Mouse (Mus musculus) neural tube, embryonic 12.5 days (tissue): ENCODE data around the gene Mdm1. TPM values are rescaled to one million over a fixed set of nuclear protein-coding genes. Genes with fewer than 3 reads are reported as not detected.

Experiments
- ATAC-seq: fragments of 200-750 bp; cut with Nextera tagmentation; 2 replicates; pipeline ENCODE4 v1.8.0; 2017; ENCODE audit warnings: low read depth, mild to moderate bottlenecking, moderate TSS enrichment, moderate library complexity; ENCODE audit not compliant: low FRiP score
- H3K27ac ChIP-seq: fragments of 300-500 bp; sonication (generic); 2 replicates; pipeline ENCODE4 v1.5.1; 2016
- H3K27me3 ChIP-seq: fragments of 300-500 bp; sonication (generic); replicated peaks from 2 replicates; pipeline ENCODE4 v1.6.1; 2016; ENCODE audit warnings: mild to moderate bottlenecking
- H3K36me3 ChIP-seq: fragments of 300-500 bp; sonication (generic); 2 replicates; pipeline ENCODE4 v1.6.1; 2016; ENCODE audit warnings: mild to moderate bottlenecking
- H3K4me1 ChIP-seq: fragments of 300-500 bp; sonication (generic); 2 replicates; pipeline ENCODE4 v1.6.1; 2016
- H3K4me2 ChIP-seq: fragments of 300-500 bp; sonication (generic); replicated peaks from 2 replicates; pipeline ENCODE4 v1.6.1; 2016; ENCODE audit warnings: mild to moderate bottlenecking
- H3K4me3 ChIP-seq: fragments of 300-500 bp; sonication (generic); 2 replicates; pipeline ENCODE4 v1.5.1; 2016
- H3K9ac ChIP-seq: fragments of 300-500 bp; sonication (generic); 2 replicates; pipeline ENCODE4 v1.6.1; 2016; ENCODE audit warnings: mild to moderate bottlenecking
- H3K9me3 ChIP-seq: fragments of 300-500 bp; sonication (generic); 2 replicates; pipeline ENCODE4 v1.6.1; 2016; ENCODE audit warnings: mild to moderate bottlenecking
- WGBS: fragments of 180-500 bp; shearing (Covaris S2); methylation state at CpG from one replicate; pipeline ENCODE4 v1.1.7; 2016; 5-methylcytosine and 5-hydroxymethylcytosine counted together
- polyA plus RNA-seq: library from polyadenylated mRNA; unstranded; fragments of >200 nt; fragmentation: Nextera tagmentation; extraction: Ambion mirVana; gene quantifications from 2 replicates; pipeline ENCODE4 v1.2.1, GENCODE M21; 2016

The Mdm1 gene
- polyA plus RNA-seq, 1 experiment from 2014 or later: 47.5 TPM

DNA sequence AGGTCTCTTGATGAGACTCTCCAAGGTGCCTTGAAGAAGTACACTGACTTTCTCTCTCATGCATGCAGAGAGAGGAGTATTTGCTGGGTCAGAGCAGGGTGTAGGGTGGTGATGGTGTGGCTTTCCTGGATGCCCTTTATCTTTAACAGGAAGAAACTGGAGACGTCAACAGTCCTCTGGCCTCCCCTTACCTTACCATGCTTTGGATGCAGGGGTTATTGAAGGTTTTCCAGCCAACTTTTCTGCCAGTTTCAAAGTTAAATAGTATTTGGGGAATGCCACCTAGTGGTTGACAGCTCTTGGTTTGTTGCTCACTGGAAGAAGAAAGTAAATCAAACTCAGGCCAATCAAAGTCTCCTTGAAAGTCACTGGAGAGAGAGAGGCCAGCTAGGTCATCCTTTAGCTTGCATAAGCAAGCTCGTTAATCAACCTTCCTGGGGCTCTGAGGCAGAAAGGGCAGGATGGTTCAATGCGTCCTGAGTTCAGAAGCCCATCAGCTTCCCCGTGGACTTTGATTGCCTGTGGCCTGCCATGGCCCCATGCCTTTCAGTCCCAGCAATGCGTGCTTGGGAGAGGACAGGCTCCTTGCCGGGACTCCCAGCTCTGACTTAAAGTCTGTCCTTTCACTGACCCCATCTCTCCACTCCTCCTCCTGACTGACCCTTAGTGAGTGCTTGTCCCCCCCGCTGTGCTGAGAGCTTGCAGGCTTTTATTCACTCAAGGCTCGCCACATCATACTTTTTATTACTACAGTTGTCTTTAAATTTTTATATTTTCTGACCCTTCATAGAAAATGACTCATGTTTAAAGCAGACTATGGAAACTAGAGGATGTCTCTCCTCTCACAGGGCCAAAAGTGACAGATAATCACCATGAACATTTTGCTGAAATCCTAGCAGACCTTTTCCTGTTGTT, 31.3 kb upstream of the Mdm1 start:
- no peak overlapping the region for H3K4me3 ChIP-seq
- H3K9ac ChIP-seq: no peak overlapping the region
- peaks cover 30% of the 10 kb centered on the region for H3K4me1 ChIP-seq
- no peak overlapping the region for H3K27ac ChIP-seq
- no peaks in the 10 kb centered on the region for H3K36me3 ChIP-seq
- 8% methylated on average over 8 of the region's 8 CpGs for WGBS
- H3K4me2 ChIP-seq: no peak overlapping the region
- no peaks in the 10 kb centered on the region for H3K9me3 ChIP-seq
- ATAC-seq: peak; percentile 9; the same call in 1 of the 2 replicates
- no peaks in the 10 kb centered on the region for H3K27me3 ChIP-seq

DNA sequence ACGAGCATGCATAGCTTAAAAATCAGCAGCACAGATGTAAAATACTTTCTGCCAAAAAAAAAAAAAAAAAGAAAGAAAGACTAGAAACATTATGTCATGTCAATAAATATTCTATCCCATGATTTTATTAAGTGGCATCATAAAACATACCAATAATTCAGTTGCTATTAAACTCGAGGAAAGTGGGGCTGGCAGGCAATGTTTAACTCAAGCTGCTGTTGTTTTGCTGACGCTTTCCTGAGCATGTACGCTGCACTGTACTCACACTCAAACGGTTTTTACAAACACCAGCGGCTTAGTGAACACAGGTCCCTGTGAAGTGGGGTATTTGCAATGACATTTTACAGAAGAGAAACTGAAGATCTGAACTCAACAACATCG, 30.7 kb upstream of the Mdm1 start:
- H3K9ac ChIP-seq: no peak overlapping the region
- no peaks in the 10 kb centered on the region for H3K27me3 ChIP-seq
- ATAC-seq: no peak
- no peaks in the 10 kb centered on the region for H3K9me3 ChIP-seq
- peaks cover 30% of the 10 kb centered on the region for H3K4me1 ChIP-seq
- WGBS: 36% methylated on average over 7 of the region's 7 CpGs
- no peak overlapping the region for H3K4me2 ChIP-seq
- H3K36me3 ChIP-seq: no peaks in the 10 kb centered on the region
- no peak overlapping the region for H3K4me3 ChIP-seq
- H3K27ac ChIP-seq: no peak overlapping the region

DNA sequence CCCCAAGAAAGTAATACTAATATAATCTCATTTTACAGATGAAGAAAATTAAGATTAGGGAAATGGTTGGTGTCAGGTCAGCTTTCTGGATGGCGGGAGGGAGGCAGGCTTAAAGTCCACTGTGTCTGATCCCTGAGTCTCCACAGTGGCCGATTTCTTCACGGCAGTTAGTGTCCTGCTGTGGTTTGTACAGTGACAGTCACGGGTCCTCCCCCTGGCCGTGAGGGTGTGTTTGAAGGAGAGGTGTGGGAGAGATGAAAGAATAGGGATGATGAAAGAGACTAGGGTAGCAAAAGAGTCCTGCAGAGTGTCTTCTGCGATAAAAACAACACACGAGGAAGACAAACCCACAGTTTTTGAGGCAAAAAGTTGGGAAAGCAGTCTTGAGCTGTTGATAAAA, 30.0 kb upstream of the Mdm1 start:
- no peak overlapping the region for H3K27ac ChIP-seq
- no peak overlapping the region for H3K9ac ChIP-seq
- 0 out of 2 replicates have a peak overlapping the region, but pooled peaks have one; percentile 31 for H3K4me2 ChIP-seq
- H3K9me3 ChIP-seq: no peaks in the 10 kb centered on the region
- ATAC-seq: no peak
- no peaks in the 10 kb centered on the region for H3K27me3 ChIP-seq
- H3K4me3 ChIP-seq: no peak overlapping the region
- peaks cover 30% of the 10 kb centered on the region for H3K4me1 ChIP-seq
- H3K36me3 ChIP-seq: no peaks in the 10 kb centered on the region
- WGBS: 5% methylated on average over 7 of the region's 7 CpGs

- H3K36me3 ChIP-seq: no peaks in the 10 kb centered on the region
- H3K27me3 ChIP-seq: no peaks in the 10 kb centered on the region
- 0 out of 2 replicates have a peak overlapping the region, but pooled peaks have one; percentile 1 for H3K4me2 ChIP-seq
- WGBS: 51% methylated on average over 11 of the region's 11 CpGs
- peak; percentile 49; the same call in 1 of the 2 replicates for ATAC-seq
- no peak overlapping the region for H3K4me3 ChIP-seq
- H3K27ac ChIP-seq: no peak overlapping the region; the same call in 1 of the 2 replicates
- H3K9me3 ChIP-seq: no peaks in the 10 kb centered on the region
- H3K4me1 ChIP-seq: peaks cover 30% of the 10 kb centered on the region
- H3K9ac ChIP-seq: no peak overlapping the region
These were observed 29.2 kb upstream of the Mdm1 start for GRCm38 (mm10) chr10:118112294-118112893.

GRCm38 (mm10) chr10:118113256-118113682, 28.3 kb upstream of the Mdm1 start:
- no peak overlapping the region for H3K9ac ChIP-seq
- H3K27ac ChIP-seq: no peak overlapping the region
- no peaks in the 10 kb centered on the region for H3K9me3 ChIP-seq
- H3K4me2 ChIP-seq: peak overlapping the region; percentile 28
- ATAC-seq: peak; percentile 52
- H3K4me3 ChIP-seq: no peak overlapping the region
- H3K27me3 ChIP-seq: no peaks in the 10 kb centered on the region
- no peaks in the 10 kb centered on the region for H3K36me3 ChIP-seq
- H3K4me1 ChIP-seq: peaks cover 30% of the 10 kb centered on the region
- WGBS: 28% methylated on average over 9 of the region's 9 CpGs

- WGBS: 86% methylated on average over 1 of the region's 1 CpGs
- Histone ChIP-seq H3K9me3 (no peaks in the 10 kb centered on the region), H3K4me3 (no peak overlapping the region), H3K9ac (no peak overlapping the region), H3K36me3 (no peaks in the 10 kb centered on the region), H3K4me1 (peaks cover 30% of the 10 kb centered on the region), H3K4me2 (no peak overlapping the region), H3K27me3 (no peaks in the 10 kb centered on the region), H3K27ac (no peak overlapping the region)
- no peak for ATAC-seq
These were observed 27.3 kb upstream of the Mdm1 start for GRCm38 (mm10) chr10:118114271-118114670.

GRCm38 (mm10) chr10:118116456-118116855, 25.2 kb upstream of the Mdm1 start:
- H3K27ac ChIP-seq: no peak overlapping the region
- H3K27me3 ChIP-seq: no peaks in the 10 kb centered on the region
- ATAC-seq: no peak
- 96% methylated on average over 2 of the region's 2 CpGs for WGBS
- no peak overlapping the region for H3K4me3 ChIP-seq
- H3K36me3 ChIP-seq: no peaks in the 10 kb centered on the region
- H3K9ac ChIP-seq: no peak overlapping the region
- H3K4me1 ChIP-seq: peaks cover 17% of the 10 kb centered on the region
- no peaks in the 10 kb centered on the region for H3K9me3 ChIP-seq
- H3K4me2 ChIP-seq: no peak overlapping the region

DNA sequence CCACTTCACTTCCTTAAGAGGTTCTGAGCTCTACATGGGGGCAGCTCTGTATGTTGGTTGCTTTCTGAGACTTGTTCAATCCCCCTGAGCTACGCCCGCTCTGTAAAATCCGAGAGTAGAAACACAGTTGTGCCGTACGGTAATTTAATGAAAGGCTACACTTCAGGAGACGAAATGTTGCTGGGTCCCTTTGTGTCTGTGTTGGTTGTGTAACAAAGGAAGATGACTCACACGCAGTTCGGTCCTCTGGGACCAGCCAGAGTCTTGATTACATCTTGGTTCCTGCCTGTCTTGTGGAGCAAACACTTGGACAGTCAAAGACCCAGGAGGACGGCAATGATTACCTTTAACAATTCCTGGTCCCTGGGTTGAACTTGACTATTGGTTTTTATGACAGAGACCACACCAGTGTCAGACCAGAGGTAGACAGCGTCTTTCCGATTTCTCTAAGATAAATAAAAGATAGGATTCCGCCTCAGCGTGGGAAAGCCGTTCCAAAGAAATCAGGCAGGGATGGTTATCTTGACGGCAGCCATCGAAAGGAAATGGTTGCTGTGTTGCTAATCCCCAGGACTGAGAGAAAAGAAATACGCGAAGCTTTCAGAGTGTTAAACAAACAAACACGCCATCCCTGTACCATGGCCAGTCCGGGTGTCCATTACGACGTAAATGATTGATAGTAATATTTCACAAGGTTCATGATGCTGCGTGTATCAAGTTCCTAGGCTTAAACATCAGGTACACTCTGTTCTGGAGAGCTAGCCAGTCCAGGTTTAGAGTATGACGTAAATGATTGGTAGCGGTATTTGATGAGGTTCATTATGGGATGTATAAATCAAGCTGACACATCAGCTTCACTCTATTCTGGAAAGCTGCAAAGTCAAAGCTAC, 20.3 kb upstream of the Mdm1 start:
- no peak overlapping the region for H3K27ac ChIP-seq
- 81% methylated on average over 25 of the region's 25 CpGs for WGBS

GRCm38 (mm10) chr10:118121937-118122285, 19.7 kb upstream of the Mdm1 start:
- Histone ChIP-seq H3K9me3 (no peaks in the 10 kb centered on the region), H3K4me1 (no peaks in the 10 kb centered on the region), H3K36me3 (no peaks in the 10 kb centered on the region), H3K27ac (no peak overlapping the region), H3K9ac (no peak overlapping the region), H3K4me2 (0 out of 2 replicates have a peak overlapping the region, but pooled peaks have one; percentile 10), H3K27me3 (no peaks in the 10 kb centered on the region), H3K4me3 (no peak overlapping the region)
- ATAC-seq: peak; percentile 61
- WGBS: 58% methylated on average over 13 of the region's 13 CpGs

More for the DNA sequence above, 20.3 kb upstream of the Mdm1 start:
- H3K9ac ChIP-seq: no peak overlapping the region
- ATAC-seq: no peak; the same call in 1 of the 2 replicates
- H3K27me3 ChIP-seq: no peaks in the 10 kb centered on the region
- H3K4me1 ChIP-seq: no peaks in the 10 kb centered on the region
- no peaks in the 10 kb centered on the region for H3K9me3 ChIP-seq
- no peaks in the 10 kb centered on the region for H3K36me3 ChIP-seq
- H3K4me2 ChIP-seq: 0 out of 2 replicates have a peak overlapping the region, but pooled peaks have one; percentile 10
- no peak overlapping the region for H3K4me3 ChIP-seq

DNA sequence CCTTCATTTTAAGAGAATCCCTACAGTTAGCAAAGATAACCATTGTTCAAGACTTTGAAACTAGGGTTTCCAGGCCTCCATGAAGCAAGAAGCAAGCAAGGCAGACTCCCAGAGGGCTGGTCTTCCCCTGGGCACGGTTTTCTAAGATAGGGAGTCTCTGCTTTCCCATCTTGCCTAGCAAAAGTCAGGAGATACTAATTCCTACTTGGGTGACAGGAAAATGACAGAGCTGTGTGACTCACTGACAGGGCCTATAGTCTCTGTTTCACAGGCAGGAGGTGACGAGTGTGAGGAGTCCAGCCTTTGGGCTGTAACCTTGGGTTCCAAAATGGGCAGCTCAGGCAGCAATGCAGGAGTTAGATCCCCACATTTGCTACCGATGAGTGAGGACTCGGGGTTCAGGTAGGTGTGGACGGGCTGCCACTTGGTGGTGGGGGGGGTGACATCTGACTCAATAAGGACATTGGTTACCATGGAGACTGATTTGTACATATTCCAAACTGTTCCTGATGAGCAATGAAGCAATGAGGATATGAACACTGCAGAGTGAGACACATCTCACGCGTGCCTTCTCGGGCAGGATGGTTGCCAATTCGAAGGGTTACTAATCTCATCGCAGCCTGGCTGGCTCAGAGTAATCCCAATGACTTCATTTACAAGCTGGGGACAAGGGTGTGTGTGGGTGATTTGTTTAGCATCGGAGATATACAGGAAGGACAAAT, 19.0 kb upstream of the Mdm1 start:
- Histone ChIP-seq H3K9me3 (no peaks in the 10 kb centered on the region), H3K4me1 (no peaks in the 10 kb centered on the region), H3K9ac (no peak overlapping the region), H3K36me3 (no peaks in the 10 kb centered on the region), H3K4me2 (no peak overlapping the region), H3K27me3 (no peaks in the 10 kb centered on the region), H3K4me3 (no peak overlapping the region), H3K27ac (no peak overlapping the region)
- WGBS: 91% methylated on average over 11 of the region's 11 CpGs
- ATAC-seq: no peak

DNA sequence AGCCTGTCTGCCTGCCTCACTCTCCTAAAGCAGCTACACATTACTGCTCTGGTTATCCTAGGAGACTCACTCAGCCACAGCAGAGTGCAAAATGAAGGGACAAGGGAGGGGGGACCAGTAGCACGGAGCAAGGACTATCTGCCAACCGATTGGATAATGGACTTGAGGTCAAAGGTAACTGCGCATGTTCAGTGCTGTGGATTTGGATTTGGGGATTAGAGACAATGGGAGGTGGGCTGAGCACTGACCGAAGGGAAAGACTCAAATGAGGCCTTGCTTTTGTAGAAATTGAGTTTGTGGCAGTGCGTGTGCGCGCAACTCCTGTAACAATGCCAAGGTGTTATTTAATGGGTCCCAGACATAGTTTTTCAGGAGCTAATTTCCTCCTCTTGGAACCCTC, 16.4 kb upstream of the Mdm1 start:
- WGBS: 96% methylated on average over 7 of the region's 7 CpGs
- no peak overlapping the region for H3K4me2 ChIP-seq
- H3K36me3 ChIP-seq: no peaks in the 10 kb centered on the region
- H3K4me1 ChIP-seq: no peaks in the 10 kb centered on the region
- no peak for ATAC-seq
- no peaks in the 10 kb centered on the region for H3K9me3 ChIP-seq
- peaks cover 6% of the 10 kb centered on the region; the same call in 1 of the 2 replicates for H3K27me3 ChIP-seq
- no peak overlapping the region for H3K27ac ChIP-seq
- H3K4me3 ChIP-seq: no peak overlapping the region
- H3K9ac ChIP-seq: no peak overlapping the region
